Mouse (Mus musculus): ENCODE results near the gene Clasp1.

- no peak for TF ChIP-seq CTCF (IDR thresholded peaks at IDR 0.05; ENCODE audit: low read depth, low read length)
- no peak for TF ChIP-seq POLR2A (IDR thresholded peaks at IDR 0.05; ENCODE audit: borderline replicate concordance, low read depth, low read length)
Measured at GRCm38 (mm10) chr1:118525336-118525735, 136.5 kb downstream of the Clasp1 start.
